Mouse (Mus musculus): Measurements from ENCODE around the gene Gm20388.

DNA sequence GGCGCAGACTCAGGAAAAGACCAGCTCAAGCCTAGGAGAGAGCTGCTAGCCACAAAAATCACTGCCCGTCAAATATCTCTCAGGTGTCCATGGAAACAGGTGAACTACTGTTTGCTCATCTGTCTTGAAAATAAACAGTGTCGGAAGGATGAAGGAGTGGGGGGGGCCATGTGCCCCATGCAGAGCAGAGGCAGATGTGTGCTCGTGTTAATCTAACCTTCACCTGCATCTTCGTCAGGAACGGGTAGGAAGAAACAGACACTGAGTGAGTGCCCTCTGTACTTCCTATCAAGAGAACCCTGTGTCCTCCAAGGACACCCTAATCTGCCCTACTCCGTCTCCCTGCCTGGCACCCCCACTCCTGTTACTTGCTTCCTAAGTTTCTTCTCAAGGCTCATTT, 1941.1 kb downstream of the Gm20388 start:
- TF ChIP-seq CTCF (IDR thresholded peaks at IDR 0.05; ENCODE audit: low read depth, low read length) (no peak), POLR2A (IDR thresholded peaks at IDR 0.05; ENCODE audit: insufficient read depth, low read length) (no peak)

Data from ES-Bruce4 (cell line).